ENCODE assay signal across 15 mouse cellular contexts in the genomic region with DNA sequence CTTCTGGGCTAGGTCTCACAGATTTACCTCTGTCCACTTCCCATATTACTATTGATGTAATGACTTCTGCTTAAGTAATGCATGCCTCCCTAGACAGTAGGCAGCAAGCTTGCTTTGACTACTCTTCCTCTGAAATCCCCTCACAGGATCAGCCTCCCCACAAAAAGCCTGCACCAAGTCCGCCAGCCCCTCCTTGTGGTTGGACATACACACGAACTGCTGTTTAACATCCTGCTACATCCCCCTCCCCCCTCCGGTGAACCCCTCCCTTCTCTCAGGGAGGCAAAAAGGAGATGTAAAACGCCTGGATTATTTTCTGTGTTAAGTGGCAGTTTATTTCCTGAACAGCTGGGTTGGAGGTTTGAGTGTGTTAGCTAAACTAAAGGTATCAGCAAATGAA.
"Had no signal": no experiment of that assay in that cellular context is flagged by ENCODE, and none has a peak within 500 bp of the region (broad histone marks: within the 10 kb centered on the region; RNA-seq: fewer than 3 reads in every experiment).

No protein-coding gene starts in this region.

- H3K27ac ChIP-seq: kidney, embryonic 15.5 days; left cerebral cortex, adult 2 months; limb, embryonic 15.5 days; liver, embryonic 12.5 days; midbrain, embryonic 13.5 days; neural tube, embryonic 15.5 days; stomach, postnatal 0 days had no signal

- H3K36me3 ChIP-seq: kidney, embryonic 15.5 days; limb, embryonic 15.5 days; liver, embryonic 12.5 days; midbrain, embryonic 13.5 days; neural tube, embryonic 15.5 days had no signal

- H3K4me1 ChIP-seq: kidney, embryonic 15.5 days; limb, embryonic 15.5 days; liver, embryonic 12.5 days; midbrain, embryonic 13.5 days; neural tube, embryonic 15.5 days had no signal

- DNase-seq: kidney, adult 2 months; kidney, postnatal 14 days; lung, embryonic 14.5 days; lung, postnatal 14 days; right cerebral cortex, adult 18-20 months; right cerebral cortex, postnatal 25 days; thymus, postnatal 36 days had no signal

- H3K9ac ChIP-seq: kidney, embryonic 15.5 days; limb, embryonic 15.5 days; liver, embryonic 12.5 days; lung, embryonic 14.5 days; midbrain, embryonic 13.5 days; neural tube, embryonic 15.5 days had no signal

- H3K4me2 ChIP-seq: kidney, embryonic 15.5 days; limb, embryonic 15.5 days; liver, embryonic 12.5 days; lung, embryonic 14.5 days; midbrain, embryonic 13.5 days; neural tube, embryonic 15.5 days had no signal

- H3K9me3 ChIP-seq: kidney, embryonic 15.5 days; limb, embryonic 15.5 days; liver, embryonic 12.5 days; midbrain, embryonic 13.5 days; neural tube, embryonic 15.5 days had no signal

- H3K4me3 ChIP-seq: kidney, embryonic 15.5 days; left cerebral cortex, adult 2 months; limb, embryonic 15.5 days; liver, embryonic 12.5 days; midbrain, embryonic 13.5 days; myocyte; neural tube, embryonic 15.5 days had no signal

- H3K27me3 ChIP-seq: kidney, embryonic 15.5 days; limb, embryonic 15.5 days; liver, embryonic 12.5 days; midbrain, embryonic 13.5 days; neural tube, embryonic 15.5 days had no signal
